In the genomic region with DNA sequence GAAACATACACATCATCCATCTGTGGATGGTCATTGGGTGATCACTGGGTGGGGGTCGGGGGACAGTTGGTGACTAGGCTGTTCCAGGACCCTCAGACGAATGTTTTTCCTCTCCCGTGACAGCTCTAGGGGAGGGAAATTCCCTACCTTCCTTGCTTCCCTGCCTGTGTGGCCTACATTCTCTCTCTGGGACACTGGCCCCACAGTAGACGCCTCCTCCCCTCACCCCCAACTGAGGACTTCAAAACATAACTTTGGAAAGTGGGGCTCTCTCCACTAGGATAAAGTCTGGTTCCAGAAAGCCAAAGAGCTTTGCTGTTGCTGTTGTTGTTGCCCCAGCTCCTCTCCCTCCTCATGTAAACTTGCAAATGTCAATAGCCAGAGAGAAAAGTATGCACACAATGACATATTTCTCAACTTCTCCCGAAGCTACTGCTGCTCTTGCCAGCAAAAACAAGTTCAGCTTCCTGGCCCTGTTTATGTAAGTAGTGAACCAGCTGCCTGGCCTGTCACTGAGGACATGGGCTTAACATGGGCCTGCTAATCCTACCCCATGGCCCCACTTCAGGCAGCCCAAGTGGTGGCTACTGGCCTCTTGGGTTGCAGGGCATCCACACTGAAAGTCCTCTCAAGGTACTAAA, we compare ENCODE assay signal across 12 mouse cellular contexts. TPM values are rescaled to one million over a fixed set of nuclear protein-coding genes. Genes with fewer than 3 reads are reported as not detected.
A peak's percentile ranks its signal among the peaks of the same experiment; 100 is the strongest.
DNase-seq lines count a peak whose midpoint lies in the region; ATAC-seq and TF ChIP-seq lines count a peak whose summit lies in the region.
"Had no signal": no experiment of that assay in that cellular context is flagged by ENCODE, and none has a peak within 500 bp of the region (broad histone marks: within the 10 kb centered on the region; RNA-seq: fewer than 3 reads in every experiment).

No protein-coding gene starts in this region.

- TF ChIP-seq CTCF in gastrocnemius, adult 2 months (IDR thresholded peaks at IDR 0.05) = no peak

- intact Hi-C loops in gastrocnemius, adult 2 months (cut with DNase I) = no loop called here
- intact Hi-C loops in gastrocnemius, postnatal 36 days (cut with DNase I) = no loop called here

- 35% methylated on average over 5 of the region's 5 CpGs for WGBS in lung, embryonic 16.5 days
- 66% methylated on average over 5 of the region's 5 CpGs for WGBS in hindbrain, embryonic 14.5 days
- 82% methylated on average over 5 of the region's 5 CpGs for WGBS in forebrain, embryonic 11.5 days

- no peak overlapping the region for H3K9ac ChIP-seq in lung, embryonic 16.5 days (ENCODE audit: low read length)
- no peak overlapping the region for H3K9ac ChIP-seq in hindbrain, embryonic 14.5 days
- H3K9ac ChIP-seq in forebrain, embryonic 11.5 days (ENCODE audit: low read length) = no peak overlapping the region
- H3K9ac ChIP-seq: embryonic facial prominence, embryonic 12.5 days had no signal

- no peak overlapping the region for H3K4me3 ChIP-seq in gastrocnemius, adult 2 months
- no peak overlapping the region for H3K4me3 ChIP-seq in brown adipose tissue, adult 24 weeks (ENCODE audit: insufficient read depth, low read depth, low read length)
- H3K4me3 ChIP-seq in lung, embryonic 16.5 days (ENCODE audit: low read length) = no peak overlapping the region
- no peak overlapping the region for H3K4me3 ChIP-seq in hindbrain, embryonic 14.5 days (replicated peaks; ENCODE audit: low read length)
- H3K4me3 ChIP-seq in forebrain, embryonic 11.5 days (ENCODE audit: low read depth, low read length) = no peak overlapping the region
- H3K4me3 ChIP-seq: embryonic facial prominence, embryonic 12.5 days had no signal

- DNase-seq in gastrocnemius, adult 2 months = no peak
- DNase-seq in gastrocnemius, postnatal 36 days = no peak
- peak; percentile 18 for DNase-seq in kidney, adult 18-20 months
- DNase-seq in adrenal gland, postnatal 4 days (ENCODE audit: low spot score in 2 of 2) = no peak
- DNase-seq in hindbrain, embryonic 14.5 days (ENCODE audit: low spot score) = no peak
- DNase-seq in forebrain, embryonic 11.5 days (ENCODE audit: low spot score) = no peak
- DNase-seq: gastrocnemius, postnatal 10 days; left cerebral cortex, postnatal 4 days had no signal

- no peaks in the 10 kb centered on the region for H3K27me3 ChIP-seq in lung, embryonic 16.5 days (ENCODE audit: control insufficient read depth, insufficient read depth, low read depth, low read length)
- no peaks in the 10 kb centered on the region for H3K27me3 ChIP-seq in hindbrain, embryonic 14.5 days (ENCODE audit: control insufficient read depth, insufficient read depth, low read length)
- H3K27me3 ChIP-seq in forebrain, embryonic 11.5 days (ENCODE audit: control insufficient read depth, insufficient read depth, low read length) = no peaks in the 10 kb centered on the region
- H3K27me3 ChIP-seq: embryonic facial prominence, embryonic 12.5 days had no signal

- peak overlapping the region; percentile 61 for H3K27ac ChIP-seq in gastrocnemius, adult 2 months
- H3K27ac ChIP-seq in brown adipose tissue, adult 24 weeks (replicated peaks; ENCODE audit: low read depth, low read length) = peak overlapping the region; percentile 21; the same call in 1 of the 2 replicates
- H3K27ac ChIP-seq in lung, embryonic 16.5 days (ENCODE audit: low read length) = peak overlapping the region; percentile 81
- no peak overlapping the region for H3K27ac ChIP-seq in hindbrain, embryonic 14.5 days
- no peak overlapping the region for H3K27ac ChIP-seq in forebrain, embryonic 11.5 days (ENCODE audit: low read depth, low read length)
- H3K27ac ChIP-seq: embryonic facial prominence, embryonic 12.5 days had no signal

- H3K36me3 ChIP-seq in lung, embryonic 16.5 days (ENCODE audit: control insufficient read depth, insufficient read depth, low read length) = no peaks in the 10 kb centered on the region
- no peaks in the 10 kb centered on the region for H3K36me3 ChIP-seq in hindbrain, embryonic 14.5 days (replicated peaks; ENCODE audit: control insufficient read depth, insufficient read depth)
- no peaks in the 10 kb centered on the region for H3K36me3 ChIP-seq in forebrain, embryonic 11.5 days (ENCODE audit: control insufficient read depth, insufficient read depth, low read length)
- H3K36me3 ChIP-seq: embryonic facial prominence, embryonic 12.5 days had no signal

- H3K4me2 ChIP-seq in lung, embryonic 16.5 days (ENCODE audit: low read depth, low read length) = no peak overlapping the region
- H3K4me2 ChIP-seq in hindbrain, embryonic 14.5 days (replicated peaks) = no peak overlapping the region
- no peak overlapping the region for H3K4me2 ChIP-seq in forebrain, embryonic 11.5 days (ENCODE audit: low read depth, low read length, severe bottlenecking)
- H3K4me2 ChIP-seq: embryonic facial prominence, embryonic 12.5 days had no signal

- H3K4me1 ChIP-seq in brown adipose tissue, adult 24 weeks (ENCODE audit: control insufficient read depth, insufficient read depth, insufficient read length, low read length) = peaks cover 28% of the 10 kb centered on the region
- peaks cover 14% of the 10 kb centered on the region for H3K4me1 ChIP-seq in lung, embryonic 16.5 days (replicated peaks; ENCODE audit: control insufficient read depth, insufficient read depth, low read length)
- H3K4me1 ChIP-seq in hindbrain, embryonic 14.5 days (replicated peaks; ENCODE audit: control insufficient read depth, insufficient read depth, low read length) = no peaks in the 10 kb centered on the region
- H3K4me1 ChIP-seq in forebrain, embryonic 11.5 days (replicated peaks; ENCODE audit: control insufficient read depth, insufficient read depth, low read length) = no peaks in the 10 kb centered on the region; the same call in 1 of the 2 replicates

- H3K9me3 ChIP-seq in lung, embryonic 16.5 days (ENCODE audit: control insufficient read depth, low read length) = no peaks in the 10 kb centered on the region
- no peaks in the 10 kb centered on the region for H3K9me3 ChIP-seq in hindbrain, embryonic 14.5 days (ENCODE audit: control insufficient read depth, low read length)
- no peaks in the 10 kb centered on the region for H3K9me3 ChIP-seq in forebrain, embryonic 11.5 days (ENCODE audit: control insufficient read depth, low read length)
- H3K9me3 ChIP-seq: embryonic facial prominence, embryonic 12.5 days had no signal

- ATAC-seq in lung, embryonic 16.5 days (ENCODE audit: low read depth) = peak; percentile 78
- ATAC-seq in hindbrain, embryonic 14.5 days (ENCODE audit: low FRiP score) = no peak
- ATAC-seq in forebrain, embryonic 11.5 days (replicated peaks; ENCODE audit: low FRiP score) = no peak
- ATAC-seq: midbrain, embryonic 16.5 days had no signal

RNA-seq across cellular contexts. Expression of gene Il6ra, which starts 14.0 kb away (rescaled TPM):
- total RNA-seq in gastrocnemius, adult 2 months (2021) = 1 to 10 TPM; 4.3 to 6.4 TPM
- total RNA-seq in gastrocnemius, postnatal 36 days (2021) = 1 to 10 TPM; 4.4 to 4.8 TPM
- 3.6 and 5.4 TPM in 2 replicates for polyA plus RNA-seq in brown adipose tissue, adult 24 weeks (2012; ENCODE audit: insufficient read depth, insufficient read length, missing spikeins)
- polyA plus RNA-seq in lung, embryonic 16.5 days (2015; fragmentation: Nextera tagmentation; extraction: Ambion mirVana) = 5.2 and 5.6 TPM in 2 replicates
- 1 to 10 TPM; 3.7 to 6.4 TPM for total RNA-seq in adrenal gland, postnatal 4 days (2021)
- 0.83 and 1.0 TPM in 2 replicates for polyA plus RNA-seq in hindbrain, embryonic 14.5 days (2014; fragmentation: Nextera tagmentation; extraction: Ambion mirVana)
- polyA plus RNA-seq in forebrain, embryonic 11.5 days (2014; fragmentation: Nextera tagmentation; extraction: Ambion mirVana) = 0.15 and 0.27 TPM in 2 replicates

Comparison
In these comparisons a context has a peak if more than half of its experiments do, and no peak if none do; other contexts are left out.
1. H3K27ac ChIP-seq: peak in gastrocnemius, adult 2 months (single experiment), brown adipose tissue, adult 24 weeks (single experiment) and lung, embryonic 16.5 days (single experiment); none in hindbrain, embryonic 14.5 days (single experiment) and forebrain, embryonic 11.5 days (single experiment).